Mouse (Mus musculus): ENCODE measurements at regions not wholly inside any gene's neighbourhood (a gene's known extent, or its start where the extent isn't known, plus 50 kb on each side); places are given as distances from the start of the nearest gene placed in this dataset.

DNA sequence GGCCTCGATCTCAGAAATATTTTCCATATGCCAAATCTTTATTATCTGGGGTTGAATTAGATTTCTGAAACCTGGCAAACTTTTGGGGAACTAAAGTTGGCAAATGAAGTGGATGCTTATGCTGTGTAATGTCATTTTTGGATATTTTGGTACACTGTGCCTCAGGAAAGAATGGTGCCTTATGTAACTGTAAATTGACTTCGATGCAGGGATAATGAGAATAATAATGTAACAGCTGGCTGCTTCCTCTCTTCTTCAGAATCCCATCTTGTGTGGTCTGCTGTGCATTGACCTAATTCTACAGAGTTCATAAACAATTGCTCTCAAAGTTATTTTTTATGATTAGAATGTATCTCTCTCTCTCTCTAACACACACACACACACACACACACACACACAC is 545.6 kb downstream of the Tfap2b start:
- no peak for DNase-seq

DNA sequence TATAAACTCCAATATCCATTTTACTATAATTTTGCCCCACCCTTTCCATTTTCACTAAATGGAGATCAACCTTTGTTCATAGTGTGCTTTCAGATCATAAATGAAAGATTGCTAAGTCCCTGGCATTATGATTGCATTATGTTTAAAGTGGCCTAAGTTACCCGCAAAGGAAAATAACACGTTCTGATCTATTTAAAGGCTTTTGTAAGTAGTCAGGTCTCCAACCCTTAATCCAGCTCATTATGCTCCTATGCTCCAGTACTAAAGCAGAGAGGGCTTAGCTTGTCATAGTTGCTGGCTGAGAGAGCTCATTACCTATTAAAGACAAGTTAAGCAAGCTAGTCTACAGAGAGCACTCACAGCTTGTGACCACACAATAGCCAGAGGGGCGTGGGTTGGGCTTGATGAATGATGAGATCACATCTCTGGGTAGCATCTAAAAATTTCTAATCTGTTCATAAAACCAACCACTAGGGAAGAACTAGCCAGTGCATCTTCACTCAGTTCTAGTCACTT is 549.3 kb downstream of the Tfap2b start:
- DNase-seq: no peak

DNA sequence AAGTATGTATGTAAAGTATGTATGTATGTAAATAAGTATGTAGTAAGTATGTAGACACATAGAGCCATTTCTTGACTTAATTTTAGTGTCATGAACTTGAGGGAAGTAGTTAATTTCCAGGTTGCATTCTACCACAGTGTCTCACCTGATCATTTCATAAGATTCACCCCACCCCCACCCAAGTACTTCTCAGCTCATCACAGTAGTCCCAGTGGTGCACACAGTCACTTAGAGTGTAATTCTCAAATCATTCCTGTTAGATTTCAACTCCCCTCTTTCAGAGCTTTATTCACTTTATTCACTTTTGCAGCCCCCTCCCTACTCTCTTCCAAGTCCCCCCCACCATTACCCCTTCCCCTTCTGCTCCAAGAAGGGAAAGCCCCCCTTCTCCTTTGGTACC is 558.2 kb downstream of the Tfap2b start:
- no peak for DNase-seq

- no peak for DNase-seq
Observed at GRCm38 (mm10) chr1:19772266-19772665, 563.6 kb downstream of the Tfap2b start.

- DNase-seq: no peak
Observed at GRCm38 (mm10) chr1:19774502-19774901, 565.8 kb downstream of the Tfap2b start.

DNA sequence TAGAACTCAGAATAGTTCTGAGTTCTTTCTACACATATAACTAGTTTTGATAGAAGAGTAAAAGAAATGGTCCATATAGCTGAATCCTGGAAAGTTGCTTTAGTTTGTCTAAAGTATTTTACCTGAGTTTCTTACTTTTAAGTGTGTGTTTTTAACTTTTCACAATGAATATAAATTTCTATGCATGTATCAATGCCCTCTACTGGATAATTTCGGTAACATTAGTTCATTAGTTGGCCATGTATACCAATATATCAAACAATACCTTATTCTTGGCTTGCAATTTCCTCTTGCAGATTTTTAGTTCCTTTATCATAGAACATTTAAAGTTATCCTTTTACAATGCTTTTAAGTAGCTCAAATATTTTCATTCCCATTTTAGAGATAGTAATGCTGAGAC is 568.8 kb downstream of the Tfap2b start:
- DNase-seq: no peak

DNA sequence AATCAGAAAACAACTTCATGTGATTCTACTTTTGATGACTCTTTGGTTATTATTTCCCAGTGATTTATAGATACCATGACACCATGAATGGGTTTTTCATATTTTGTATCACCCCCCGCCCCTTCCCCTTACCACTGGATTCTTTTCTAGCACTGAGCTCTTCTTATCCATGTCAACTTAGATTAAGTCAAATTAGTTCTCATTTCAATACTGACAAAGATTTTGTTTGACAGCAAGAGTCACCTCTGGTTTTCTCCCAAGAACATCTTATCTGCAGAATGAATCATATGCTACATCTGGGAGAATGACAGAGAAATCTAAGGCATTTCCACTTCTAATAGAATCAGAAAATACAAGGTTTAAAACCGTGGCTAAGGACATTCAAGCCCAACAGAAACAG is 578.3 kb downstream of the Tfap2b start:
- no peak for DNase-seq

DNA sequence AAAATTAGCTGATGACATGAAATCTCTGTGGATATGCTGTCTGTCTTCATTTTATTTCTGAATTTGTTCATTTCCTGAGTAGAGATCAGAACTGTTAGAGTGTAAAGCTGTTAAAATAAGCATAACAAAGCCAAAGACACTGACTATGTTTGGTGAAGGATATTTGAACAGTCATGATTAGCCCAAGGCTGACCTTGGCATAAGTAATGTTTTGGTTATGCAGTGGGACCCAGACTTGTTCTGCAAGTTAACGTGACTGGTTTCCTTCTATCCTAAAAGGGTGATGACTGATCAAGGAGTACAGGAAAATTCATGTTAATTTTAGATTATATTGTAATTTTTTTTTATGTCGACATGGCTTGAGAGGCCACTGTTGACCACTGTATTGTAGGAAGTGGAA is 585.4 kb downstream of the Tfap2b start:
- DNase-seq: no peak

DNA sequence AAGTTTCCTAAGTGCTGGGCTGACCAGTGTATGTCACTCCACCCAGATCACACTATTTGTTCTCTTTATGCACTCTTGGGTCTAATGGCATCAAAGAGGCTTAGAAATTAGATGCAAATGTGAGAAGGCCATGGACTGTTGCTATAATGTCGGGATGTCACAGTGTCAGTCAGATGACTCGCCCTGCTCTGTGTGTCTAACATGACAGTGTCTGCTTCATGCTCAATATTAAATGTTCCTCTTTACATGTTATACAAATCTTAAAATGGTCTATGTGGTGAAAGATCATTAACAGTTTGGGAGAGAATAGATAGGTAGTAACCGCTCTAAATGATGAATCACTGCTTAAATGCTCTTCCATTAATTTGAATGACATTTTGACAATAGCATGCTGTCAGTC is 617.2 kb downstream of the Tfap2b start:
- no peak for DNase-seq

DNA sequence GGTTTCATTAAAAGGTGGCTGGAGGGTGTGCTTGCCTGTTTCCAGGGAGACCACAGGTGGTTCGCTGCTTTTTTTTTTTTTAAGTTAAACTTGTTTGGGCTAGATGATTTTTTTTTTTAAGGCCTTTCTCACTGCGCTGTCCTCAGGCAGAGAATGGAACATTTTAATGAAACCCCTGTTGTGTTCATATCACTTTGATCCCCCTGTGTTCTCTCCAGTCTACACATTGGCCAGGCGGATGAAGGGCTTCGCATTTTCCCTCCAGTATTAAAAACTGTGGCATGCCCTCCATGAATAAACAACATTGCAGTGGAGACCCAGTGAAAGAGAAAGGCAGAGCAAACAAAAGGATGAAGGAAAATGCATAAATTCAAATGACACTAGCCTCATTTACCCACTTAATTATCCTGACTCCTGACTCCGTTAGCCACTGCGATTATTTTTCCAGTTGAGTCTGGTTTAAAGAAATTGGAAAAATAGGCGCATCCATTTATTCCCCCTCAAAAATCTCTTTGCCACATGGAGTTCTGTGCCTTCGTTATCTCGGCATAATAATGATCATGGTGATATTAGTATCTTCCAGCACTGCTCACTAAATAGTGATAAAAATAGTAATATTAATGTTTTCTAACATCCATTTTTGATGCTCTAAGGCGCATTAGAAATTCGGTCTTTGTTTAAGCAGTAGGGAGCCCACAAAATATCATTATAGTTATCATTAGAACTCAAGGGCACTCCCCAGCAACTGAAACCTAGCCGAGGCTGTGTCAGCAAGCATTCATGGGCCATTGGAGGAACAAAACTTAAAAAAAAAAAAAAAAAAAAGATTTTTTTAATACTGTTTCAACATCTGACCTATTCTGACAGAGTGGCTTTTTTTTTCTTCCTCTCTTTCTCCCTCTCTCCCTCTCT is 618.0 kb downstream of the Tfap2b start:
- no peak for DNase-seq

DNA sequence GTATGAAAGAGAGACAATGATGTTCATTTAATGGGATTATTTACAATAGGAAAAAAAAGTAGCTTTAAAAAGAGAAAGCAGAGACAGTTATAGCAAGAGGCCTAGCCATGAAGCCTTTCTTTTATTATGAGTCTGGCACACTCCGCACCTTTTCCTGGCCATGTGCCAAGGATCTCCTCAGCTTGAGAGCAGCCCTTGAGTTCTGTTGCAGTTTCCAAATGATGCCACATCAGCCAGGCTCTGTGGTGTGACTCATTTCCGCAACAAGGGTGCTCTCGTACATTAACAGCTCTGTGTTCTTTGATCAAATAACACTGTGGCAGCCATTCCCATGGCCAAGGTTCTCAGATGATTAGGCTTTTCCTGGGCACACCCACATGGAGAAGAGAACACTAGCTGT is 641.2 kb downstream of the Tfap2b start:
- no peak for DNase-seq

GRCm38 (mm10) chr1:19857250-19857649 is 648.5 kb downstream of the Tfap2b start:
- no peak for DNase-seq

- no peak for DNase-seq
Observed at GRCm38 (mm10) chr1:19868478-19868877, 659.8 kb downstream of the Tfap2b start.

- DNase-seq: no peak
Observed at GRCm38 (mm10) chr1:19881193-19881592, 672.5 kb downstream of the Tfap2b start.

DNA sequence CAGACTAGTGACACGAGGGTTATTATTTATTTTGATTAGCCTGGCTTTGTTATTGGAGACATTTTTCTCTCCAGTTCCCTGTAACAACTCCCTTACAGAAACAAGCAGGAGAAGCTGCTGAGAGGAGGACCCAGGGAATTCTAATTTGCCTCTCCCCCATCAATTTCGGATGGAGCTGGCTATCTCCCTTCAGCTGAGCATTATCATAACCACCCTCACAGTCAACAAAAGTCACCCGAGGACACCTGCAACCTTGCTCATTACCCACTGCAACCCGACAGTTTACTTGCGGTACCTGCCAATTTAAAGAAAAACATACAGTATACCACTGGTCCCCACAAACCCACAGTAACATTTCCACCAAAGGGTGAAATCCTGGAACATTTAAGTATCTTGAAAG is 690.7 kb downstream of the Tfap2b start:
- DNase-seq: no peak

GRCm38 (mm10) chr1:19899889-19900310 is 691.2 kb downstream of the Tfap2b start:
- DNase-seq: no peak

GRCm38 (mm10) chr1:19900983-19901531 is 692.3 kb downstream of the Tfap2b start:
- no peak for DNase-seq

GRCm38 (mm10) chr1:19912194-19912846 is 703.6 kb downstream of the Tfap2b start:
- DNase-seq: no peak

GRCm38 (mm10) chr1:19918762-19919161 is 699.1 kb downstream of the Pkhd1 start:
- peak; percentile 22 for DNase-seq

DNA sequence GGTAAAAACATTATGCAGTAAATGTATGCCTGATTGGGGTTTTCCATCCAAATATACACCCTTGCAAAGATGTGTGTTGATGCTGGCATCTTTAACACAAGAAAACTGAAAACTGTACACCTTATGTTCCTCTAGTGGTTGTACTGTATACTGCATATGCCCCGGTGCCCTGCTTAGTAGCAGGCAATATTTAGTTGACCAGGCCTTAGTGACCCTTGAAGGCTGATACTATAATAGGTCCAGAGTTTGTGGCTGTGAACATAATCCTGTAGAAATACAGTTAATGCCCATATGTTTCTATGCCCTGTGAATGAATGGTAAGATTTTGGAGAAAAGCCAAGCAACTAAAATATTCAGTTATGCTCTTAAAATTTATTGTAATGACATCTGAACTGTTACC is 690.7 kb downstream of the Pkhd1 start:
- no peak for DNase-seq

DNA sequence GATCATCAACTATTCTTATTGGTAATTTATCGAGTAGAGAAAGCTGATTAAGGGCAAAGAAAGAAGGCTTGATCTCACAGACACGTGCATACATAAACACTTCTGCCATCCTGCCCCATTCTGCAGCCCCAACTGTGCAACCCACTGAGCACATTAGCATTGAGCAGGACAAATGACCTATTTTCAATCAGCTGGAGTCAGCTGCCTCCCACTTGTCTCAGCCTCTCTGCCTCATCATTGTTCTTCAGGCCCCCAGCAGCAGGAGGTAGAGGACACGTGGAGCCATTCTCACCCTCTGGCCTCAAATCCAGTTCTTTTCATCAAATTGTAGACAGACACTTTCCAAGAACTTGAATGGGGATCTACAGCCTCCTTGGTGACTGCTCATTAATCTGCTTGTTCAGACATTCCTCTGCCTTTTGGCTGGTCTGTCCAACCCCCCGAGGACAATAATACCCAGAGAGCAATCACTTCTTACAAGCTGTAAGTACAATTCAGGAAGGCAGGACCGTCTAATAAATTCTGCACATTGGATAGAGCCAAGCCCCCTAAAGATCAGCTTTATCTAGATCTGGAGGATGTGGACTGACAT is 690.0 kb downstream of the Pkhd1 start:
- DNase-seq: no peak

GRCm38 (mm10) chr1:19951050-19951679 is 666.7 kb downstream of the Pkhd1 start:
- no peak for DNase-seq

DNA sequence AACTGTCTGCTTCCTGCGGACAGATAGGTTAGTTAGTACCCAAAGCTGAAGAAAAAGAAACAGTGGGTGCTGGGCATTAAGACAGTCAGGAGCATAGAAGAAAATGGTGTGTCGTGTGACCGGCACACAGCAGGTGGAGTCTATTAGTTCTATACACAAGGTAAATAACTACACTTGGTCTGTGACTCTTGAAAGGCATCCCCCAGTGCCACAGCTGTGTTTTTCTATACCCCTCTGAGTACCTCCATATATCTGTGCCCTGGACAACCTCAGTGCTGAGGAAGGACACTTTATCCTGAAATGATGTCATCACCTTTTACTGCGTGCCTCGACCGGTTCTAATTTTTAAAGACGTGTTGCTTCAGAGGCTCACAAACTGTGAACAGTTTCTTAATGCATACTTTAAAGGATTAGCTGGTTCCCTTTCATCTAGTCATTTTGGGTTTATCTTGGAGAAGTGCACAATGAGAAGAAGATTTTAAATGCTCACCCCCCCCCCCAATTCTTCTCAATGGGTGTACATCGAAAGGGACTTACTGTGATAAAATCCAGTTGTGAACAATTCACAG is 666.1 kb downstream of the Pkhd1 start:
- no peak for DNase-seq

Data from cerebellum, adult 11-12 months (tissue).